Mouse (Mus musculus): Measurements from ENCODE around the gene Ctdnep1.

DNA sequence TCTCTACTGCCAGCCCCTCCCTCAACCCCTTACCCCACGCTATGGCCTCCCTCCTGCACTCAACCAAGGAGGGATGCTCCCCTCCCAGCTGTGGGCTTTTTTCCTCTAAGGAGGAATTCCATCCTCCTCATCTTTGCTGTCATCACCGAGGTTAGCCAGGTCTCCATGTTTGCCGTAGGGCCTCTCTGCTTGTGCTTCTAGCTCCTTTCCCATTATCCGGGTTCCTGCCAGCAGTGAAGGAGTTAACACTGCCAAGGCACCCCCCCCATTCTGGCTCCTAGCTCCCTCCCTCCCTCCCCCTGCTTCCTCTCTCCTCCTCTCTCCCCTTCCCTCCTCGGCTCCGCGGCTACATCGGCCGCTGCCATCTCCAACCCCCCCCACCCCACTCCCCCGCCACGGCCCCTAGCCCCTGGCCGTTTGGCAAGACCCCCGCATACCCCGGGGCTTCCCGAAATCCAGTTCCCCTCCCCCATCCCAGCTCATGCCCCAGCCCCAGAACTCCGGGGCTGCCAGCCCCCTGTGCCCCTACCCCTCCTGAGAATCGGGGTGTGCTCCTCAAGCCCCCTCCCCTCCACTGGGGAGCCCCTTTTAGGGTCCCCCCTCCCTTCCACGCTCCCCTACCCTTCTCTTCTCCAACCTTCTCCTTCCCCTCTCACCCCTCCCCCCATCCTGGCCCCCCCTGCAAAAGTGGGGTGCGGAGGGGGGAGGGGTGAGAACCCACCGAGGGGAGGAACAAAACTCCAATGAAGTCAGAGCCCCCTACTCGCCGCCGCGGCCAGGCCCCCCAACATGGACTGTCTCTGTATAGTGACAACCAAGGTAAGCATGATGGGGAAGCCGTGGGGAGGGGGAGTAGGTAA is 37.4 kb downstream of the Ctdnep1 start:
- TF ChIP-seq CTCF (IDR thresholded peaks at IDR 0.05; ENCODE audit: borderline replicate concordance, extremely low read depth, insufficient read depth, insufficient read length) (no peak), POLR2A (IDR thresholded peaks at IDR 0.05; ENCODE audit: borderline replicate concordance, extremely low read depth, insufficient read depth, insufficient read length, poor library complexity, severe bottlenecking) (no peak)
